Mouse (Mus musculus): ENCODE measurements around the gene Ret. TPM values are rescaled to one million over a fixed set of nuclear protein-coding genes. Genes with fewer than 3 reads are reported as not detected.

Ret gene
- polyA plus RNA-seq (2015; fragmentation: Nextera tagmentation; extraction: Ambion mirVana), result 23.5 and 26.7 TPM in 2 replicates

DNA sequence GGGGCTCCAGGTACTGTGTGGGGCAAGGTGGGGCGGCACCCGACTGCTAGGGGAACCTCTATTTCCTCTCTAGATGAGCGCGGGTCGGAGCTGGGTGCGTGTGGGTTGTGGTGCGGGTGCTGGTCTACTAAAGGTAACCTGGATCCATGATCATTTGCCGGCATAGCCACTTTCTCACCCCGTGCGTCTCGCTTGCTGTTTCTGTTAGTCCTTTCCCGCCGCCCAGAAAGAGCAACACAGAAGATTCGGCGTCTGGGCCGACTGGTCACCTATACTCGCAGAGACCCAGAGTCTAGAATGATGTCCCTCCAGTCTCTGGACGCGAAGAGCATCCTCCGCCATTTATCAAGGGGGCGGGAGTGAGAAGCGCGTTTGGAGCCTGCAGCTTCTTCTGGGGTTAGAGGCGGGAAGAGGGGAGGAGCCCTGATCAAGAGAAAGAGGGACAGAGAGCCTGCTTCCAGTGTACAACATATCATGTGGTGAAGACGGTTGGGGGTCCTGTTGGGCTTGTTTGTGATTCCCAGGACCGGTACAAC is at the start of gene Ret:
Gene Ret (minus strand): TSS at position 279 of the 536 bp plus-strand sequence.
- WGBS, result under 1% methylated on average over 26 of the region's 26 CpGs
- peak within 1 kb of the TSS; percentile 76 for H3K9ac ChIP-seq
- ATAC-seq (ENCODE audit: low read depth), result peak; percentile 33
- no peaks in the 10 kb centered on the region for H3K36me3 ChIP-seq
- peaks cover 25% of the 10 kb centered on the region for H3K4me1 ChIP-seq (replicated peaks)
- H3K27ac ChIP-seq (replicated peaks), result peak within 1 kb of the TSS; percentile 49; the same call in 1 of the 2 replicates
- H3K27me3 ChIP-seq, result peaks cover 76% of the 10 kb centered on the region
- H3K4me2 ChIP-seq, result peak within 1 kb of the TSS; percentile 98
- no peaks in the 10 kb centered on the region for H3K9me3 ChIP-seq
- H3K4me3 ChIP-seq, result peak within 1 kb of the TSS; percentile 66

- no peak overlapping the region for H3K4me2 ChIP-seq
- H3K4me1 ChIP-seq (replicated peaks), result 0 out of 2 replicates have a peak, but pooled peaks cover 3% of the 10 kb centered on the region
- H3K4me3 ChIP-seq, result no peak overlapping the region
- H3K9me3 ChIP-seq, result no peaks in the 10 kb centered on the region
- no peak for ATAC-seq (ENCODE audit: low read depth)
- no peak overlapping the region for H3K9ac ChIP-seq
- H3K27ac ChIP-seq (replicated peaks), result no peak overlapping the region
- WGBS, result 88% methylated on average over 6 of the region's 6 CpGs
- H3K27me3 ChIP-seq, result no peaks in the 10 kb centered on the region
- no peaks in the 10 kb centered on the region for H3K36me3 ChIP-seq
Observed at GRCm38 (mm10) chr6:118247161-118247560, 49.6 kb upstream of the Ret start.

- no peak for ATAC-seq (ENCODE audit: low read depth)
- no peak overlapping the region for H3K27ac ChIP-seq (replicated peaks)
- no peak overlapping the region for H3K9ac ChIP-seq
- no peak overlapping the region for H3K4me3 ChIP-seq
- 0 out of 2 replicates have a peak, but pooled peaks cover 3% of the 10 kb centered on the region for H3K4me1 ChIP-seq (replicated peaks)
- H3K9me3 ChIP-seq, result no peaks in the 10 kb centered on the region
- H3K27me3 ChIP-seq, result no peaks in the 10 kb centered on the region
- WGBS, result 84% methylated on average over 7 of the region's 7 CpGs
- no peaks in the 10 kb centered on the region for H3K36me3 ChIP-seq
- H3K4me2 ChIP-seq, result no peak overlapping the region
Observed at GRCm38 (mm10) chr6:118244106-118244505, 46.6 kb upstream of the Ret start.

GRCm38 (mm10) chr6:118242941-118243340 is 45.4 kb upstream of the Ret start:
- 90% methylated on average over 5 of the region's 5 CpGs for WGBS
- no peak overlapping the region for H3K9ac ChIP-seq
- H3K4me3 ChIP-seq, result no peak overlapping the region
- H3K9me3 ChIP-seq, result no peaks in the 10 kb centered on the region
- no peaks in the 10 kb centered on the region for H3K36me3 ChIP-seq
- H3K4me1 ChIP-seq (replicated peaks), result no peaks in the 10 kb centered on the region
- no peaks in the 10 kb centered on the region for H3K27me3 ChIP-seq
- H3K4me2 ChIP-seq, result no peak overlapping the region
- ATAC-seq (ENCODE audit: low read depth), result no peak
- H3K27ac ChIP-seq (replicated peaks), result no peak overlapping the region

GRCm38 (mm10) chr6:118226072-118226471 is 28.6 kb upstream of the Ret start:
- H3K27ac ChIP-seq (replicated peaks), result no peak overlapping the region
- no peaks in the 10 kb centered on the region for H3K9me3 ChIP-seq
- no peak overlapping the region for H3K4me3 ChIP-seq
- WGBS, result 42% methylated on average over 3 of the region's 3 CpGs
- H3K4me1 ChIP-seq (replicated peaks), result 0 out of 2 replicates have a peak, but pooled peaks cover 7% of the 10 kb centered on the region
- H3K9ac ChIP-seq, result no peak overlapping the region
- H3K27me3 ChIP-seq, result no peaks in the 10 kb centered on the region
- H3K4me2 ChIP-seq, result no peak overlapping the region
- H3K36me3 ChIP-seq, result no peaks in the 10 kb centered on the region
- ATAC-seq (ENCODE audit: low read depth), result no peak

DNA sequence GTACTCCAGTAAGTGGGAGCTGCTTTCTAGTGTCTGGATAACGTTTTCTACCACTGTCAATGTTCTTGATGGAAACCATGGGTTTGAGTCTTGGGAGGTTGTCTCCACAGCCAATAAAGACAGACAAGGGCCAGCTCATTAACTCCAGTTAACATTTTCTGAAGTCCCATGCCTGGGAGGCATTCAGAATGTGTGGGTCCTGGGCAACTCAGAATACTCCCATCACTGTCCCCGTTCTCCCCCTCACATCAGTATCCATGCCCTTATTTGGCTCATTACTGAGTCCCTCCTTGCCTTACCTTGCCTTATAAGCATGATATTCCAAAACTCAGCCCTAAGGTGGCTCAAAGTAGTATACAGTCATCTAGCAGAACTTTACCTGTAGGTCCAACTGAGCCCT is 25.0 kb upstream of the Ret start:
- Histone ChIP-seq H3K36me3 (no peaks in the 10 kb centered on the region), H3K4me1 (replicated peaks) (0 out of 2 replicates have a peak, but pooled peaks cover 7% of the 10 kb centered on the region), H3K4me2 (no peak overlapping the region), H3K4me3 (no peak overlapping the region), H3K27me3 (no peaks in the 10 kb centered on the region), H3K27ac (replicated peaks) (no peak overlapping the region), H3K9ac (no peak overlapping the region), H3K9me3 (no peaks in the 10 kb centered on the region)
- 85% methylated on average over 2 of the region's 2 CpGs for WGBS
- no peak for ATAC-seq (ENCODE audit: low read depth)

- no peaks in the 10 kb centered on the region for H3K27me3 ChIP-seq
Observed at GRCm38 (mm10) chr6:118215676-118216075, 18.2 kb upstream of the Ret start.

GRCm38 (mm10) chr6:118208326-118208725 is 10.8 kb upstream of the Ret start:
- no peak overlapping the region for H3K9ac ChIP-seq
- 89% methylated on average over 8 of the region's 8 CpGs for WGBS
- H3K27me3 ChIP-seq, result no peaks in the 10 kb centered on the region
- no peak for ATAC-seq (ENCODE audit: low read depth)
- H3K36me3 ChIP-seq, result no peaks in the 10 kb centered on the region
- no peak overlapping the region for H3K27ac ChIP-seq (replicated peaks)
- no peak overlapping the region for H3K4me2 ChIP-seq
- no peaks in the 10 kb centered on the region for H3K9me3 ChIP-seq
- no peak overlapping the region for H3K4me3 ChIP-seq
- peaks cover 15% of the 10 kb centered on the region for H3K4me1 ChIP-seq (replicated peaks)

More at GRCm38 (mm10) chr6:118215676-118216075, 18.2 kb upstream of the Ret start:
- ATAC-seq (ENCODE audit: low read depth), result no peak
- Histone ChIP-seq H3K36me3 (no peaks in the 10 kb centered on the region), H3K4me1 (replicated peaks) (no peaks in the 10 kb centered on the region), H3K9me3 (no peaks in the 10 kb centered on the region), H3K4me3 (no peak overlapping the region), H3K4me2 (no peak overlapping the region), H3K9ac (no peak overlapping the region), H3K27ac (replicated peaks) (no peak overlapping the region)
- WGBS, result 93% methylated on average over 9 of the region's 9 CpGs

DNA sequence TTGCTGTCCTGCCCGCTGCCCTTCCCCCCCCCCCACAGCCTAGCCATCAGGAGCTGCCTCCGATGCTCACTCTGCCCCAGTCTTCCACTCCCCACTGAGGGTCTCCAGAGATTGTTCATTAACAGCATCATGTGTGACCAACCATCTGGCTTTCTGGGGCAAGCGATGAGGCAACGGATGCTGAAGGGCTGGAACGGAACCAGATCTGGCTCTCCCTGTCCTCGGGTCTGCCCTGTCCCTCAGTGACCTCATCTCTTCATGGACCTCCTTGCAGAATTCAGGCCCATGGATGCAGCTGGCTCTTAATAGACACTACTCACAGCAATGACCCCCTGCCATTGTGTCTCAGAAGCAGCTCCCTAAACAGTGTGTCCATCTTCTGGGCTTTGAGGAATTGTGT is 8.9 kb upstream of the Ret start:
- Histone ChIP-seq H3K36me3 (no peaks in the 10 kb centered on the region), H3K9me3 (no peaks in the 10 kb centered on the region), H3K27ac (replicated peaks) (no peak overlapping the region), H3K4me3 (no peak overlapping the region), H3K4me1 (replicated peaks) (peaks cover 15% of the 10 kb centered on the region), H3K4me2 (no peak overlapping the region), H3K9ac (no peak overlapping the region), H3K27me3 (no peaks in the 10 kb centered on the region)
- ATAC-seq (ENCODE audit: low read depth), result peak; percentile 19; the same call in 1 of the 2 replicates
- 60% methylated on average over 6 of the region's 6 CpGs for WGBS

GRCm38 (mm10) chr6:118205176-118205890 is 7.8 kb upstream of the Ret start:
- WGBS, result 50% methylated on average over 7 of the region's 7 CpGs
- H3K27me3 ChIP-seq, result peaks cover 8% of the 10 kb centered on the region
- no peak for ATAC-seq (ENCODE audit: low read depth)
- no peak overlapping the region for H3K4me3 ChIP-seq
- peaks cover 15% of the 10 kb centered on the region for H3K4me1 ChIP-seq (replicated peaks)
- no peaks in the 10 kb centered on the region for H3K9me3 ChIP-seq
- no peak overlapping the region for H3K27ac ChIP-seq (replicated peaks)
- H3K36me3 ChIP-seq, result no peaks in the 10 kb centered on the region
- no peak overlapping the region for H3K4me2 ChIP-seq
- H3K9ac ChIP-seq, result no peak overlapping the region

GRCm38 (mm10) chr6:118204112-118204511 is 6.6 kb upstream of the Ret start:
- H3K4me3 ChIP-seq, result no peak overlapping the region
- peak; percentile 62; the same call in 1 of the 2 replicates for ATAC-seq (ENCODE audit: low read depth)
- peaks cover 15% of the 10 kb centered on the region for H3K4me1 ChIP-seq (replicated peaks)
- no peak overlapping the region for H3K4me2 ChIP-seq
- H3K27me3 ChIP-seq, result peaks cover 20% of the 10 kb centered on the region
- no peak overlapping the region for H3K9ac ChIP-seq
- H3K9me3 ChIP-seq, result no peaks in the 10 kb centered on the region
- no peaks in the 10 kb centered on the region for H3K36me3 ChIP-seq
- 42% methylated on average over 1 of the region's 1 CpGs for WGBS
- H3K27ac ChIP-seq (replicated peaks), result no peak overlapping the region

GRCm38 (mm10) chr6:118196751-118197439 is 623 bp downstream of the Ret start:
- Histone ChIP-seq H3K27ac (replicated peaks) (peak overlapping the region; percentile 49; the same call in 1 of the 2 replicates), H3K27me3 (peaks cover 76% of the 10 kb centered on the region), H3K9ac (peak overlapping the region; percentile 76), H3K4me1 (replicated peaks) (peaks cover 25% of the 10 kb centered on the region), H3K4me3 (peak overlapping the region; percentile 66), H3K9me3 (no peaks in the 10 kb centered on the region), H3K36me3 (no peaks in the 10 kb centered on the region), H3K4me2 (peak overlapping the region; percentile 98)
- WGBS, result 1% methylated on average over 72 of the region's 84 CpGs
- peak; percentile 85 for ATAC-seq (ENCODE audit: low read depth)

Measured in neural tube, embryonic 13.5 days (tissue).